Mouse (Mus musculus) liver, embryonic 14.5 days (tissue): Measurements from ENCODE around the gene Dok3.

ENCODE experiments used
- CTCF ChIP-seq: IDR thresholded peaks from 2 replicates; pipeline ENCODE4 v1.5.1; 2016; ENCODE audit warnings: antibody characterized with exemption, low read depth, control low read depth
- EP300 ChIP-seq: IDR thresholded peaks from 2 replicates; pipeline ENCODE4 v1.6.1; 2016; ENCODE audit warnings: antibody characterized with exemption, low read depth

- TF ChIP-seq CTCF (no peak), EP300 (no peak)
Observed at GRCm38 (mm10) chr13:55512379-55513031, 16.6 kb downstream of the Dok3 start.
